Comparison of ENCODE assay signal across 9 mouse cellular contexts in the genomic region with DNA sequence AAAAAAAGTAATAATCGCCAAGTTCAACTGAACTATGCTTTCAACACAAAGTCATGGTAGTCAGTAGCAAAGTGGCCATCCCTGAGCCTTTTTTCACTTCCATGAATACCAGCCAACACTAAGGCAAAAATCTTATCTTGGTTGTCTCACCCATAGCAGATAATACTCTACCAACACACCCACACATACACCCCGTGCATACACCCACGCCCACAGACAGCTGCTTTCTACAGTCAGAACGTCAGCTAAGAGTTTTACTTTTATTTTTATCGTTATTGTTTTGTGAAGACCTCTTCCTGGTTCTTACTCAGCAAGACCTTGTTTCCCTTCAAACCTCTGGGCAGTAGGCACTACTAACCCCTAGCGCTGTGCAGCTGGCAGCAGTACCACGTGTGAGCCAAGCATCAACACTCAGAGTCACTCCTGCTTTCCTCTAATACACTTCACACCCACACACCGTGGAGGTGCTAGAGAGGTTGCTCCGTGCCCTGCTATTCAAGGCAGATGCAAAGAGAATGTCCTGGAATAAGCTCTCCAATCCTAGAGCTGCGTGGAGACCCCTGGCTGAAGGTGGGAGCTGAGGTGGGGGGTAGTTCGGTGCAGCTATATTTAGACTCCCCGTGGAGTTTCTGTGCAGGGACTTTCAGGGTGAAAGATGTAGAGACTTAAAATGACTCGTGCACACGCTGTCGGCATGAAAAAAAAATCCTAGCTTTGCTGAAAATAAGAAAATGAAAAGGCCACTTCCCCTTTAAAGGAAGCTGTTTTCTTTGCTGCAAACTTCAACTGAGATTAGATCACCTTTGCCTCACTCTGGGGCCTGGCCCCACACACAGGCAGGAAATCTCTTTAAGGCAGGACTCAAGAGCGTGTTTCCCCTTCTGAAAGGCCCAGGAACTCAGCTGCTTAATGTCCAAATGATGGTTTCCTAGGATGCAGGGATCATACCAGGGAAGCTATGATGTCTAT. TPM values are rescaled to one million over a fixed set of nuclear protein-coding genes. Genes with fewer than 3 reads are reported as not detected.
DNase-seq lines count a peak whose midpoint lies in the region; ATAC-seq and TF ChIP-seq lines count a peak whose summit lies in the region.
"Had no signal": no experiment of that assay in that cellular context is flagged by ENCODE, and none has a peak within 500 bp of the region (broad histone marks: within the 10 kb centered on the region; RNA-seq: fewer than 3 reads in every experiment).

No protein-coding gene starts in this region.

- H3K9ac ChIP-seq in midbrain, embryonic 11.5 days (ENCODE audit: low read length) = no peak overlapping the region

- no peak overlapping the region for H3K4me2 ChIP-seq in midbrain, embryonic 11.5 days

- H3K4me1 ChIP-seq in spleen, adult 2 months (ENCODE audit: control insufficient read depth, insufficient read depth, insufficient read length) = peaks cover 8% of the 10 kb centered on the region
- 0 out of 2 replicates have a peak, but pooled peaks cover 2% of the 10 kb centered on the region for H3K4me1 ChIP-seq in midbrain, embryonic 11.5 days (ENCODE audit: control insufficient read depth, insufficient read depth, low read length)

- no peaks in the 10 kb centered on the region for H3K36me3 ChIP-seq in spleen, adult 2 months (ENCODE audit: control insufficient read depth, insufficient read depth, low read length)
- H3K36me3 ChIP-seq in midbrain, embryonic 11.5 days (ENCODE audit: control insufficient read depth, insufficient read depth, low read length) = no peaks in the 10 kb centered on the region

- peak overlapping the region; percentile 39; the same call in 1 of the 2 replicates for H3K4me3 ChIP-seq in spleen, adult 2 months (ENCODE audit: extremely low read depth, insufficient read depth, insufficient read length)
- H3K4me3 ChIP-seq in midbrain, embryonic 11.5 days (ENCODE audit: low read depth, low read length) = no peak overlapping the region
- H3K4me3 ChIP-seq: myocyte had no signal

- 6% methylated on average over 16 of the region's 16 CpGs for WGBS in spleen, adult 2 months
- WGBS in midbrain, embryonic 11.5 days = 59% methylated on average over 16 of the region's 16 CpGs

- no peaks in the 10 kb centered on the region; the same call in 1 of the 2 replicates for H3K27me3 ChIP-seq in spleen, adult 2 months (ENCODE audit: control insufficient read depth, insufficient read depth, low read length)
- H3K27me3 ChIP-seq in midbrain, embryonic 11.5 days (ENCODE audit: control insufficient read depth, insufficient read depth, low read length) = peaks cover 14% of the 10 kb centered on the region; the same call in 1 of the 2 replicates

- peak overlapping the region; percentile 80 for H3K27ac ChIP-seq in spleen, adult 2 months (ENCODE audit: insufficient read depth, low read length)
- no peak overlapping the region for H3K27ac ChIP-seq in midbrain, embryonic 11.5 days (ENCODE audit: low read depth, low read length)

- no peaks in the 10 kb centered on the region for H3K9me3 ChIP-seq in midbrain, embryonic 11.5 days (ENCODE audit: control insufficient read depth, low read length)

- no peak for ATAC-seq in midbrain, embryonic 11.5 days (ENCODE audit: low FRiP score)

- no peak for TF ChIP-seq CTCF in spleen, adult 2 months (IDR thresholded peaks at IDR 0.05; ENCODE audit: extremely low read depth, insufficient read depth, insufficient read length, insufficient replicate concordance)

- DNase-seq in kidney, postnatal 4 days = peak; percentile 3 to 7
- no peak for DNase-seq in kidney, adult 9 months
- peak; percentile 74 for DNase-seq in brain, adult 2 months (ENCODE audit: low read depth, low spot score)
- peak; percentile 28 to 58 for DNase-seq in left cerebral cortex, adult 18-20 months (ENCODE audit: low spot score in 2 of 2)
- DNase-seq in spleen, adult 2 months (ENCODE audit: low read depth in 1 of 2, low spot score in 2 of 2) = peak; percentile 40 to 46
- no peak for DNase-seq in adrenal gland, adult 18-20 months (ENCODE audit: low spot score in 2 of 2)
- DNase-seq in layer of hippocampus, postnatal 10 days (ENCODE audit: low spot score in 2 of 2) = no peak
- DNase-seq in midbrain, embryonic 11.5 days (ENCODE audit: low spot score, missing footprints) = no peak

- TF ChIP-seq POLR2A in spleen, adult 2 months (IDR thresholded peaks at IDR 0.05; ENCODE audit: low read depth, low read length) = no peak

RNA-seq across cellular contexts. Expression of a gene that starts 1.4 kb away (rescaled TPM):
- total RNA-seq in left cerebral cortex, adult 18-20 months (2021) = 10 to 100 TPM; 74.4 to 80.2 TPM
- 0.68 and 0.69 TPM in 2 replicates for polyA plus RNA-seq in spleen, adult 2 months (2012; rRNA removed)
- 1 to 10 TPM in 1 of 2 experiments, under 1 TPM in 1; 0.93 to 1.2 TPM for total RNA-seq in adrenal gland, adult 18-20 months (2021)
- 10 to 100 TPM; 61.8 to 65.3 TPM for total RNA-seq in layer of hippocampus, postnatal 10 days (2021)
- polyA plus RNA-seq in midbrain, embryonic 11.5 days (2014; fragmentation: Nextera tagmentation; extraction: Ambion mirVana) = 0.30 and 0.66 TPM in 2 replicates
- polyA plus RNA-seq: myocyte had no signal

Comparison
In these comparisons a context has a peak if more than half of its experiments do, and no peak if none do; other contexts are left out.
1. DNase-seq: peak in kidney, postnatal 4 days (2 of 2), brain, adult 2 months (single experiment), left cerebral cortex, adult 18-20 months (2 of 2) and spleen, adult 2 months (2 of 2); none in kidney, adult 9 months (single experiment), adrenal gland, adult 18-20 months (0 of 2), layer of hippocampus, postnatal 10 days (0 of 2) and midbrain, embryonic 11.5 days (single experiment).
2. RNA of a gene that starts 1.4 kb away (total RNA-seq): 74.4 to 80.2 TPM in left cerebral cortex, adult 18-20 months and 61.8 to 65.3 TPM in layer of hippocampus, postnatal 10 days; 0.93 to 1.2 TPM in adrenal gland, adult 18-20 months; every median in the first group is over 10 times any median in the second.